Mouse (Mus musculus) forebrain, embryonic 12.5 days (tissue): Measurements from ENCODE around the gene Actr3. TPM values are rescaled to one million over a fixed set of nuclear protein-coding genes. Genes with fewer than 3 reads are reported as not detected.
"Not testable (repeated sequence)": the region's sequence is repeated elsewhere in the genome, so short reads cannot be mapped to it uniquely, and the experiment has no call there.

ENCODE experiments used
- ATAC-seq: fragments of 200-750 bp; cut with Nextera tagmentation; 2 replicates; pipeline ENCODE4 v1.8.0; 2017; ENCODE audit warnings: moderate TSS enrichment; ENCODE audit not compliant: low FRiP score
- H3K27ac ChIP-seq: fragments of 300-500 bp; sonication (generic); 2 replicates; pipeline ENCODE4 v1.5.1; 2016; ENCODE audit warnings: mild to moderate bottlenecking
- H3K27me3 ChIP-seq: fragments of 300-500 bp; sonication (generic); 2 replicates; pipeline ENCODE4 v1.6.1; 2016; ENCODE audit warnings: mild to moderate bottlenecking
- H3K36me3 ChIP-seq: fragments of 300-500 bp; sonication (generic); replicated peaks from 2 replicates; pipeline ENCODE4 v1.6.1; 2016; ENCODE audit warnings: mild to moderate bottlenecking
- H3K4me1 ChIP-seq: fragments of 300-500 bp; sonication (generic); 2 replicates; pipeline ENCODE4 v1.6.1; 2016
- H3K4me2 ChIP-seq: fragments of 300-500 bp; sonication (generic); 2 replicates; pipeline ENCODE4 v1.6.1; 2016; ENCODE audit warnings: mild to moderate bottlenecking, moderate library complexity
- H3K4me3 ChIP-seq: fragments of 300-500 bp; sonication (generic); replicated peaks from 2 replicates; pipeline ENCODE4 v1.5.1; 2016; ENCODE audit warnings: mild to moderate bottlenecking
- H3K9ac ChIP-seq: fragments of 300-500 bp; sonication (generic); 2 replicates; pipeline ENCODE4 v1.6.1; 2016; ENCODE audit warnings: mild to moderate bottlenecking
- H3K9me3 ChIP-seq: fragments of 300-500 bp; sonication (generic); 2 replicates; pipeline ENCODE4 v1.6.1; 2016
- WGBS: fragments of 180-500 bp; shearing (Covaris S2); methylation state at CpG from one replicate; pipeline ENCODE4 v1.1.7; 2016; 5-methylcytosine and 5-hydroxymethylcytosine counted together
- polyA plus RNA-seq: library from polyadenylated mRNA; unstranded; fragments of >200 nt; fragmentation: Nextera tagmentation; extraction: Ambion mirVana; gene quantifications from 2 replicates; pipeline ENCODE4 v1.2.1, GENCODE M21; 2016

Actr3 gene
- polyA plus RNA-seq, 1 experiment from 2014 or later, result 251 TPM

DNA sequence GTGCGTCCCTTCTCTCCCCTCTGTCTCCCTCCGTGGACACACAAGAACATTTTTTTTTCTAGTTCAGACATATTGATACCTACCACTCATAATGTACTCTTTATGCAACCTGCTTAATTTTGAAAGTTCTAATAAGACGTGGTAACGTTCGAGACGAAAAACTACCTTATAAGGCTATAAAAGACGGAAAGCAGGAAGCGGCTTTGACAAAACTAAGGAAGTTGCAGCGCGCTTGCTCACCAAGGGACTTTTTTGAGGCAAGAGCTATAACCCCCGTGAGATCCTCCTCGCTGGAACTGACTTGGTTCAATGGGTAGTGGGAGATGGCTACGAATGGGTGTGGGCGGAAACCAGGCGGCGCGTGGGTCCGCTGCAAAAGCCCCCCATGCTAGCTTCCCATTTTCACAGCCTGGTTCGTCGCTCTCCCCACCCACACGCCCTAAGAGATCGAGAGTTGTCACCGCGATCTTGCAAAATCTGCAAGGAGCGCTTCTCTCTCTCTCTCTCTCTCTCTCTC is 984 bp downstream of the Actr3 start:
- Histone ChIP-seq H3K4me3 (peak overlapping the region; percentile 82), H3K27me3 (no peaks in the 10 kb centered on the region), H3K9me3 (no peaks in the 10 kb centered on the region), H3K4me1 (peaks cover 21% of the 10 kb centered on the region), H3K27ac (peak overlapping the region; percentile 97), H3K9ac (peak overlapping the region; percentile 90), H3K4me2 (peak overlapping the region; percentile 59), H3K36me3 (no peaks in the 10 kb centered on the region)
- peak; percentile 9; the same call in 1 of the 2 replicates for ATAC-seq
- under 1% methylated on average over 25 of the region's 25 CpGs for WGBS

DNA sequence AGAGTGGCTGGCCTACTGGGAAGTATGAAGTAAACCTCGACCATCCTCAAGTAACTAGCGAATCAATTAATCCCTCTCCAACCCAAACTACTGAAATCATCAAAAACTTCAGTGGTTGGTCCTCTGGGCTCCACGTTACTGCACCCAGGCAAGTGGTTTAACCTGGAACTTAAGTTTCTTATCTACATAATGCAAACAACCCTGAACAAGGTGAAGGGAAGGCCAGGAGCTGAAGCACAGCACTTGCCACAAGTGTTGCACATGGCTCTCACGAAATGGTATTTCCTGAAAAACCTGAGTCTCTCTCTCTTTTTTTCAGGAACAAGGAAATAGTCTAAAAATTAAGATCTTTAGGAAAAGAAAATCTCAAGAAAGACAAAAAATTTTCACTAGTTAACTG is 4.2 kb downstream of the Actr3 start:
- Histone ChIP-seq H3K4me1 (peaks cover 21% of the 10 kb centered on the region), H3K36me3 (no peaks in the 10 kb centered on the region), H3K9ac (no peak overlapping the region), H3K4me2 (no peak overlapping the region), H3K27me3 (no peaks in the 10 kb centered on the region), H3K9me3 (no peaks in the 10 kb centered on the region), H3K27ac (no peak overlapping the region), H3K4me3 (no peak overlapping the region)
- no peak for ATAC-seq
- WGBS, result 86% methylated on average over 4 of the region's 4 CpGs

GRCm38 (mm10) chr1:125430737-125431136 is 4.8 kb downstream of the Actr3 start:
- peaks cover 21% of the 10 kb centered on the region for H3K4me1 ChIP-seq
- H3K9me3 ChIP-seq, result no peaks in the 10 kb centered on the region
- no peaks in the 10 kb centered on the region for H3K27me3 ChIP-seq
- H3K36me3 ChIP-seq, result no peaks in the 10 kb centered on the region
- H3K9ac ChIP-seq, result no peak overlapping the region
- no peak overlapping the region for H3K4me2 ChIP-seq
- 78% methylated on average over 7 of the region's 7 CpGs for WGBS
- ATAC-seq, result no peak
- H3K27ac ChIP-seq, result no peak overlapping the region
- no peak overlapping the region for H3K4me3 ChIP-seq

DNA sequence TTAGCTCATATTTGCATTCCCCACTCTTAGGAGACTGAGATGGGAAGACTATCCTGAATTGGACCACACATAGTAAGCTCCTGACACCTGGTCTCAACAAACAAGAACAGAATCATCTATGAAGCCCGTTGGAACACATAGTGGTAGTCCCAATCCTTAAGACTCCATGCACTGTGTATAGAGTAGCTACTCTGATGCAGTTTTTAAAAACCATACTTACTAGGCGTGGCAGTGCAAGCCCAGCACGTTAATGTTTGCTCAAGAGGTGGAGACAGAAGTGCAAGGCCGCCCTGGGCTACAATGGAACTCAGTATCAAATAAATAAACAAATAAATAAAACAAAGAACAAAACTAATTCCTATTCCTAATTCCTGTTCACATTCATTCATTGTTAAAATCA is 5.5 kb downstream of the Actr3 start:
- no peaks in the 10 kb centered on the region for H3K36me3 ChIP-seq
- H3K27ac ChIP-seq, result no peak overlapping the region
- no peak overlapping the region for H3K4me2 ChIP-seq
- no peak overlapping the region for H3K4me3 ChIP-seq
- no peak for ATAC-seq
- peaks cover 21% of the 10 kb centered on the region for H3K4me1 ChIP-seq
- no peaks in the 10 kb centered on the region for H3K9me3 ChIP-seq
- 89% methylated on average over 4 of the region's 4 CpGs for WGBS
- H3K27me3 ChIP-seq, result no peaks in the 10 kb centered on the region
- no peak overlapping the region for H3K9ac ChIP-seq

GRCm38 (mm10) chr1:125428315-125428714 is 7.2 kb downstream of the Actr3 start:
- no peak overlapping the region for H3K4me2 ChIP-seq
- 68% methylated on average over 2 of the region's 2 CpGs for WGBS
- no peak overlapping the region for H3K27ac ChIP-seq
- H3K4me3 ChIP-seq, result no peak overlapping the region
- H3K4me1 ChIP-seq, result peaks cover 13% of the 10 kb centered on the region
- H3K9me3 ChIP-seq, result no peaks in the 10 kb centered on the region
- ATAC-seq, result no peak
- H3K36me3 ChIP-seq, result no peaks in the 10 kb centered on the region
- no peak overlapping the region for H3K9ac ChIP-seq
- H3K27me3 ChIP-seq, result no peaks in the 10 kb centered on the region

GRCm38 (mm10) chr1:125426387-125427045 is 9.0 kb downstream of the Actr3 start:
- Histone ChIP-seq H3K36me3 (no peaks in the 10 kb centered on the region), H3K27ac (no peak overlapping the region), H3K4me1 (peaks cover 5% of the 10 kb centered on the region), H3K4me2 (no peak overlapping the region), H3K4me3 (no peak overlapping the region), H3K27me3 (no peaks in the 10 kb centered on the region), H3K9me3 (no peaks in the 10 kb centered on the region), H3K9ac (no peak overlapping the region)
- 90% methylated on average over 2 of the region's 2 CpGs for WGBS
- ATAC-seq, result no peak

- H3K27ac ChIP-seq, result no peak overlapping the region
- no peaks in the 10 kb centered on the region for H3K4me1 ChIP-seq
- H3K9me3 ChIP-seq, result no peaks in the 10 kb centered on the region
- no peak overlapping the region for H3K9ac ChIP-seq
- no peak overlapping the region for H3K4me2 ChIP-seq
- ATAC-seq, result no peak
- H3K27me3 ChIP-seq, result no peaks in the 10 kb centered on the region
- H3K36me3 ChIP-seq, result peaks cover 12% of the 10 kb centered on the region
- 78% methylated on average over 2 of the region's 2 CpGs for WGBS
- no peak overlapping the region for H3K4me3 ChIP-seq
Observed at GRCm38 (mm10) chr1:125419906-125420305, 15.6 kb downstream of the Actr3 start.

- Histone ChIP-seq H3K4me3 (no peak overlapping the region), H3K36me3 (peaks cover 20% of the 10 kb centered on the region), H3K27me3 (no peaks in the 10 kb centered on the region), H3K9ac (no peak overlapping the region), H3K4me1 (no peaks in the 10 kb centered on the region), H3K27ac (no peak overlapping the region), H3K4me2 (no peak overlapping the region), H3K9me3 (no peaks in the 10 kb centered on the region)
- WGBS, result 90% methylated on average over 4 of the region's 4 CpGs
- ATAC-seq, result no peak
Observed at GRCm38 (mm10) chr1:125418732-125419131, 16.8 kb downstream of the Actr3 start.

GRCm38 (mm10) chr1:125407220-125407619 is 28.3 kb downstream of the Actr3 start:
- no peak for ATAC-seq
- H3K4me2 ChIP-seq, result no peak overlapping the region
- H3K36me3 ChIP-seq, result peaks cover 46% of the 10 kb centered on the region
- no peaks in the 10 kb centered on the region for H3K27me3 ChIP-seq
- no peaks in the 10 kb centered on the region for H3K4me1 ChIP-seq
- H3K9ac ChIP-seq, result no peak overlapping the region
- H3K27ac ChIP-seq, result no peak overlapping the region
- 94% methylated on average over 6 of the region's 6 CpGs for WGBS
- no peaks in the 10 kb centered on the region for H3K9me3 ChIP-seq
- H3K4me3 ChIP-seq, result no peak overlapping the region

- H3K27ac ChIP-seq, result no peak overlapping the region
- peaks cover 33% of the 10 kb centered on the region for H3K36me3 ChIP-seq
- H3K9me3 ChIP-seq, result no peaks in the 10 kb centered on the region
- ATAC-seq, result no peak
- 96% methylated on average over 1 of the region's 1 CpGs for WGBS
- no peak overlapping the region for H3K4me2 ChIP-seq
- no peak overlapping the region for H3K9ac ChIP-seq
- no peak overlapping the region for H3K4me3 ChIP-seq
- H3K4me1 ChIP-seq, result no peaks in the 10 kb centered on the region
- H3K27me3 ChIP-seq, result no peaks in the 10 kb centered on the region
Observed at GRCm38 (mm10) chr1:125395391-125395790, 40.1 kb downstream of the Actr3 start.

DNA sequence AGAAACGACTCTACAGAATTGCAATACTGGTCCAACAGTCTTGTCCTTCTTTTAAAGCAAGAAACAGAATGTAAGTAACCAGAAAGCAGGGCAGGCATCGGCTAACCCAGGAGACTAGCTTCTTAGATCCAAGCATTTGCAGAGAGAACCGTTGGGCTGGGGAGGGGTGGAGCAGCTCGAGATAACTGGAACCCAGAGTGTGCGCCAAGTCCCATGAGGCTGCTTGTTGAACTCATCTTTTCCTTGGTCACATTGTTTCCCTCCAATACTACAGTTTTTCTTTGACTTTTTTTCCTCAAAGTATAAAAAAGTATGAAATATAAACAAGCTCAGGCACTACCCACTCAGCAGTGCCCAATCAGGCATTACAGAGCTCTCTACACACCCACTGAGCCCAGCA is 42.2 kb downstream of the Actr3 start:
- not testable (repeated sequence) for H3K9me3 ChIP-seq, ATAC-seq, H3K4me1 ChIP-seq, H3K4me2 ChIP-seq, H3K27me3 ChIP-seq, H3K9ac ChIP-seq, H3K4me3 ChIP-seq, H3K27ac ChIP-seq
- H3K36me3 ChIP-seq, result peaks cover 23% of the 10 kb centered on the region
- WGBS, result 95% methylated on average over 5 of the region's 5 CpGs

DNA sequence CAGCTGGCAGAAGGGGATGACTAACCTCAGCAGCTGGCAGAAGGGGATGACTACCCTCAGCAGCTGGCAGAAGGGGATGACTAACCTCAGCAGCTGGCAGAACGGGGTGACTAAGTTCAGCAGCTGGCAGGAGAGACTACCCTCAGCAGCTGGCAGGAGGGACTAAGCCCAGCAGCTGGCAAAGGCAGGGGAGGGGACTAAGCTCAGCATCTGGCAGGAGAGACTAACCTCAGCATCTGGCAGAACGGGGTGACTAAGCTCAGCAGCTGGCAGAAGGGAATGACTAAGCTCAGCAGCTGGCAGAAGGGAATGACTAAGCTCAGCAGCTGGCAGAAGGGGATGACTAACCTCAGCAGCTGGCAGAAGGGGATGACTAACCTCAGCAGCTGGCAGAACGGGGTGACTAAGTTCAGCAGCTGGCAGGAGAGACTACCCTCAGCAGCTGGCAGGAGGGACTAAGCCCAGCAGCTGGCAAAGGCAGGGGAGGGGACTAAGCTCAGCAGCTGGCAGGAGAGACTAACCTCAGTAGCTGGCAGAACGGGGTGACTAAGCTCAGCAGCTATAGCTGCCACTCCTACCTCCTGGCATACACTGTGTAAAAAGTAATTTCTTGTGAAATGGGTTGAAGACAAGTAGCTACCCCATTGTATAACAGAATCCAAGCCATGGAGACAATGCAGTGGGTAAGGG is 45.3 kb downstream of the Actr3 start:
- ATAC-seq, result not testable (repeated sequence)

DNA sequence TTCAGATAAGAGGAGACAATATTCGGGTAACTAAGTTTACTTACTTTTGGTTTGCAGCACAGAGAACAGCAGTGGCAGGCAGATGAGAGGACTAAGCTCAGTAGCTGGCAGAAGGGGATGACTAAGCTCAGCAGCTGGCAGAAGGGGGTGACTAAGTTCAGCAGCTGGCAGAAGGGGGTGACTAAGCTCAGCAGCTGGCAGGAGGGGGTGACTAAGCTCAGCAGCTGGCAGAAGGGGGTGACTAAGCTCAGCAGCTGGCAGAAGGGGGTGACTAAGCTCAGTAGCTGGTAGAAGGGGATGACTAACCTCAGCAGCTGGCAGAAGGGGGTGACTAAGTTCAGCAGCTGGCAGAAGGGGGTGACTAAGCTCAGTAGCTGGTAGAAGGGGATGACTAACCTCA is 45.9 kb downstream of the Actr3 start:
- ATAC-seq, H3K9me3 ChIP-seq, H3K36me3 ChIP-seq, H3K4me2 ChIP-seq, H3K27ac ChIP-seq, H3K4me3 ChIP-seq, H3K9ac ChIP-seq, H3K4me1 ChIP-seq, H3K27me3 ChIP-seq: not testable (repeated sequence)
- 84% methylated on average over 1 of the region's 1 CpGs for WGBS

More for the DNA sequence above, 45.3 kb downstream of the Actr3 start:
- not testable (repeated sequence) for H3K9ac ChIP-seq, H3K27me3 ChIP-seq, H3K4me2 ChIP-seq, H3K4me1 ChIP-seq, H3K27ac ChIP-seq, H3K9me3 ChIP-seq, H3K4me3 ChIP-seq, H3K36me3 ChIP-seq
- 88% methylated on average over 4 of the region's 4 CpGs for WGBS
